Mouse (Mus musculus): Measurements from ENCODE around the gene Tbc1d22a. TPM values are rescaled to one million over a fixed set of nuclear protein-coding genes. Genes with fewer than 3 reads are reported as not detected.

Tbc1d22a gene
- polyA plus RNA-seq, 1 experiment, result not detected

DNA sequence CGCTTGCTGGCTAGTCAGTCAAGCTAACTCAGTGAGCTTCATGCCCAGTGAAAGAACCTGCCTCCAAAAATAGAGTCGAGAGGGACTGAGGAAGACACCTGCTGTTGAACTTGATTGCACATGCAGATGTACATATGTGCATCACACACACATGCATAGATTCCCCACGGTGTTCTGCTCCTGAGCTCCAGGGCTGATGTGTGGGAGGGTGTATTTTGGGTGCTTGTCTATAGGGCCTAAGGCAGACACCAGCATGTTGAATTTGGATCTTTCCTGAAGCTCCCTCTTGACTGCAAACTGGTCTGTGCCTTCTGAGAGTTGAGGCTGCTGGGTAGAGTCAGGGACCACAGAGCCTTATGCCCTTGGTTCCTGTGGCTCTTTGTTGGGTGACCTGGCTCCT lies 23.8 kb downstream of the Tbc1d22a start:
- WGBS, result 79% methylated on average over 3 of the region's 3 CpGs
- no peak for TF ChIP-seq CTCF (IDR thresholded peaks at IDR 0.05; ENCODE audit: insufficient read depth, low read depth, low read length)

GRCm38 (mm10) chr15:86239068-86239467 lies 24.8 kb downstream of the Tbc1d22a start:
- no peak for TF ChIP-seq POLR2A (IDR thresholded peaks at IDR 0.05; ENCODE audit: insufficient read depth, low read depth, low read length)
- no peak overlapping the region for H3K27ac ChIP-seq (ENCODE audit: insufficient read depth, low read depth, low read length)
- no peak overlapping the region for H3K4me3 ChIP-seq (ENCODE audit: insufficient read depth, low read depth, low read length)
- WGBS, result 94% methylated on average over 6 of the region's 6 CpGs
- peaks cover 11% of the 10 kb centered on the region for H3K4me1 ChIP-seq (ENCODE audit: control insufficient read depth, insufficient read depth, low read length)

More for the DNA sequence above, 23.8 kb downstream of the Tbc1d22a start:
- Histone ChIP-seq H3K4me3 (ENCODE audit: insufficient read depth, low read depth, low read length) (no peak overlapping the region), H3K4me1 (ENCODE audit: control insufficient read depth, insufficient read depth, low read length) (peaks cover 11% of the 10 kb centered on the region), H3K27ac (ENCODE audit: insufficient read depth, low read depth, low read length) (no peak overlapping the region)

DNA sequence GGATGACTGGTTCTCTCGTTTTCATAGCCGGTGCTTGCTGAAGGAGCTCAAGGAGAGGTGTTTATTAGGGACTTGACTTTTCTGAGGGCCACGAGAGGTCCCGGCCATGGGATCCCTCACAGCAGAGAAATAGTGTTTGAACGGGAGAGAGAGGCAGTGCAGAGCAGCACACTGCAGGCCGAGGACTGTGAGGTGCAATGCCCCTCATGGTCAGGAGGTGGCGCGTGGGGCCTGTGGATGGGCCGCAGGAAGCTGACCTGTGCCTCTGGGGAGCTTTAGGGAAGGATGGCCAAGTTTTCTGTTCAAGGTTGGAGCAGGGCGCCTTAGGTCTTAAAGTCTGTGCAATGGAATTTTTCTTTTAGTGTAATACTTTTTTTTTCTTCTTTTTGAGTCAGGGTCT lies 25.5 kb downstream of the Tbc1d22a start:
- H3K4me1 ChIP-seq (ENCODE audit: control insufficient read depth, insufficient read depth, low read length), result peaks cover 8% of the 10 kb centered on the region
- 42% methylated on average over 10 of the region's 10 CpGs for WGBS
- H3K27ac ChIP-seq (ENCODE audit: insufficient read depth, low read depth, low read length), result no peak overlapping the region
- TF ChIP-seq POLR2A (IDR thresholded peaks at IDR 0.05; ENCODE audit: insufficient read depth, low read depth, low read length) (no peak), CTCF (IDR thresholded peaks at IDR 0.05; ENCODE audit: insufficient read depth, low read depth, low read length) (peak; percentile 63)
- H3K4me3 ChIP-seq (ENCODE audit: insufficient read depth, low read depth, low read length), result no peak overlapping the region

DNA sequence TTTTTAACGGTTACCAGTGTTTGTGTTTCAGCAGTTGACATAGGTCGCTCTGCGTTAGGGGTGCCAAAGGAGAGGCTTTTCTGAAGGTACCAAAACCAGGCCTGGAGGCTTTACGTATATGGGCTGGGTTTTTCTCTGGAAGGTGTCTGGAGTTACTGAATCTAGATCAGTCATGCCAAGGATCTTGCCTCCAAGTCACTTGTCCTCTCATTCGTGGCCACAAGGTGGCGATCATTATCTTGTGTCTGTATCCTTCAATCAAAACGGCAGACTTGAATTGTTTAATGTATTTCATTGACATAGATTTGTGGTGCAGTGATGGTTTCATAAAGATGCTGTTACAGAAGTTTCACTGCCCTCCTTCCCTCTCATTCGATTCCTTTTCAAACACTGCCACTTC lies 29.4 kb downstream of the Tbc1d22a start:
- H3K4me3 ChIP-seq (ENCODE audit: insufficient read depth, low read depth, low read length), result no peak overlapping the region
- no peak for TF ChIP-seq CTCF (IDR thresholded peaks at IDR 0.05; ENCODE audit: insufficient read depth, low read depth, low read length)
- TF ChIP-seq POLR2A (IDR thresholded peaks at IDR 0.05; ENCODE audit: insufficient read depth, low read depth, low read length), result no peak
- H3K4me1 ChIP-seq (ENCODE audit: control insufficient read depth, insufficient read depth, low read length), result no peaks in the 10 kb centered on the region
- H3K27ac ChIP-seq (ENCODE audit: insufficient read depth, low read depth, low read length), result no peak overlapping the region
- WGBS, result 52% methylated on average over 8 of the region's 8 CpGs

DNA sequence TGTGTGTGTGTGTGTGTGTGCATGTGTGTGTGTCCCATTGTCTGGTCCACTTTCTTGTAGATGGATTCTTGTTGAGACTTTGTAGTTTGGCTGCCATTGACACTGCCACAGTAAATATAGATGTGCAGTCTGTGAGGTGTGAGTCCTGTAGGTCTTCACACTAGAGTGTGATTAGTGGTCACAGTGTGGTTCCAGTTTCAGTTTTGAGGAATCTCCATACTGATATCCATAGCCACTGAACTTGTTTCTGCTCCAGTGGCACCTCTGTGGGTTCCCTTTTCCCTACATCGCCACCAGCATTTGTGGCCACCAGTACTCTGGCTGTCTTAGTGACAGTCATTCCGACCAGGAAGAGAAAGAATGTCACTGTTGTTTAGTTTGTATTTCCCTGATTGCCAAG lies 30.1 kb downstream of the Tbc1d22a start:
- Histone ChIP-seq H3K4me1 (ENCODE audit: control insufficient read depth, insufficient read depth, low read length) (no peaks in the 10 kb centered on the region), H3K4me3 (ENCODE audit: insufficient read depth, low read depth, low read length) (no peak overlapping the region), H3K27ac (ENCODE audit: insufficient read depth, low read depth, low read length) (no peak overlapping the region)
- 86% methylated on average over 2 of the region's 2 CpGs for WGBS
- TF ChIP-seq CTCF (IDR thresholded peaks at IDR 0.05; ENCODE audit: insufficient read depth, low read depth, low read length) (no peak), POLR2A (IDR thresholded peaks at IDR 0.05; ENCODE audit: insufficient read depth, low read depth, low read length) (no peak)

DNA sequence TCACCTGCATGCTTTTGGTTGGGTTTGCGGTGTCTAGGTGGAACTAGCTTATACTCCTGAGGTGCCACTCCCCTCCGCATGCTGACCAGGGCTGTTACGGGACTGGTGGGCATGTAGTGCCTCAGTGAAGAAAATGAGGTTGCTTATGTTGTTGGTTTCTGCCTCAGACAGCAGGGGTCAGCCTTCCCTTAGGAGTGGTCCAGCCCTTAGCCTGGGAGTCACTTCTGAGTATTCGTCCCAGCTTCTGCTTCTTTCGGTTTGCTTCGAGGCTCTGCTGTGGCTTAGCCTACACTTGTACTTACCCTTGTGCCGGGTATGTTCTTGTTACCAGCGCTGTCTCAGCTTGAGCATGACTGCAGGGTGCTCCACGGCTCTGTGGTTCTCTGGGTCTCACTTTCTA lies 36.0 kb downstream of the Tbc1d22a start:
- Histone ChIP-seq H3K27ac (ENCODE audit: insufficient read depth, low read depth, low read length) (no peak overlapping the region), H3K4me1 (ENCODE audit: control insufficient read depth, insufficient read depth, low read length) (peaks cover 17% of the 10 kb centered on the region), H3K4me3 (ENCODE audit: insufficient read depth, low read depth, low read length) (no peak overlapping the region)
- TF ChIP-seq CTCF (IDR thresholded peaks at IDR 0.05; ENCODE audit: insufficient read depth, low read depth, low read length) (no peak), POLR2A (IDR thresholded peaks at IDR 0.05; ENCODE audit: insufficient read depth, low read depth, low read length) (no peak)
- WGBS, result 40% methylated on average over 9 of the region's 9 CpGs

- Histone ChIP-seq H3K4me1 (ENCODE audit: control insufficient read depth, insufficient read depth, low read length) (peaks cover 30% of the 10 kb centered on the region), H3K27ac (ENCODE audit: insufficient read depth, low read depth, low read length) (no peak overlapping the region), H3K4me3 (ENCODE audit: insufficient read depth, low read depth, low read length) (no peak overlapping the region)
- TF ChIP-seq CTCF (IDR thresholded peaks at IDR 0.05; ENCODE audit: insufficient read depth, low read depth, low read length) (no peak), POLR2A (IDR thresholded peaks at IDR 0.05; ENCODE audit: insufficient read depth, low read depth, low read length) (no peak)
These were observed 37.9 kb downstream of the Tbc1d22a start for GRCm38 (mm10) chr15:86252130-86252529.

DNA sequence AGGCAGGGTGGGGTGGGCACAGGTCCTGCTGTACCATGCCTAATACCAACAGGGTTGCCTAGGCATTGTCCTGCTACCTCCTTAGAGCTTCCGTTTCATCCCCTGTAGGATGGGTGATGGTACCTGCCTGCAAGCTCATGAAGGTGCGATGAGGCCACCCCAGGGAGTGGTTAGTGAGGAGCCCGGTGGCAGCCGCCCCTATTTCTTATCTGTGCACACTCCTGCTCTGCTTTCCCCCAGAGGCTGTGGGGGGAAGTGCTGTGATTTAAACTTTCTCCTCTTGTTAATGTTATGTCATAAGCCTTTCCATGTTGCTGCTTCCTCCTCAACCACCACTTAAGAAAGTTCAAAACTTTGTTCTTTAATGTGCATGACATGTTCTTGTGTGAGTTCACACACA lies 38.4 kb downstream of the Tbc1d22a start:
- TF ChIP-seq CTCF (IDR thresholded peaks at IDR 0.05; ENCODE audit: insufficient read depth, low read depth, low read length) (no peak), POLR2A (IDR thresholded peaks at IDR 0.05; ENCODE audit: insufficient read depth, low read depth, low read length) (no peak)
- Histone ChIP-seq H3K4me1 (ENCODE audit: control insufficient read depth, insufficient read depth, low read length) (peaks cover 30% of the 10 kb centered on the region), H3K27ac (ENCODE audit: insufficient read depth, low read depth, low read length) (no peak overlapping the region), H3K4me3 (ENCODE audit: insufficient read depth, low read depth, low read length) (no peak overlapping the region)
- WGBS, result 82% methylated on average over 4 of the region's 4 CpGs

DNA sequence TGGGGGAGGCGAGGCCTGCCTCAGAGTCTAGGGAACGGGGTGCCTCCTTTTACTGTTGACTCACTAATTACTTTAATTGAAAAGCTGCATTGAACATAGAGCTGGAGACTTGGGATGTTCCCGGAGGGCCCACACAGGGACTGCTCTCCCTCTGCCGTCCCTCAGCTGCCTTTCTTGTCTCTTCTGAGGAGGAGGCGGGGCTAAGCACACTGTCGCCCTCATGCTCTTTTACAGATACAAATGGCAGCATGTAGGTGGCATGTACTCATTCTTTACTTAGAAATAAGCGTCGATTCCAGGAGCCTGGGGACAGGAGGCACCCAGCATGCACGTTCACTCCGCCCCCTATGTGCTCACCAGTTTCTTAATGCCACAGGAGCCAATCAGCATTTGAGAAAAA lies 39.2 kb downstream of the Tbc1d22a start:
- peaks cover 35% of the 10 kb centered on the region for H3K4me1 ChIP-seq (ENCODE audit: control insufficient read depth, insufficient read depth, low read length)
- H3K4me3 ChIP-seq (ENCODE audit: insufficient read depth, low read depth, low read length), result no peak overlapping the region
- 30% methylated on average over 10 of the region's 10 CpGs for WGBS
- TF ChIP-seq POLR2A (IDR thresholded peaks at IDR 0.05; ENCODE audit: insufficient read depth, low read depth, low read length) (no peak), CTCF (IDR thresholded peaks at IDR 0.05; ENCODE audit: insufficient read depth, low read depth, low read length) (no peak)
- no peak overlapping the region for H3K27ac ChIP-seq (ENCODE audit: insufficient read depth, low read depth, low read length)

GRCm38 (mm10) chr15:86256201-86256600 lies 41.9 kb downstream of the Tbc1d22a start:
- WGBS, result 57% methylated on average over 5 of the region's 5 CpGs
- H3K4me3 ChIP-seq (ENCODE audit: insufficient read depth, low read depth, low read length), result no peak overlapping the region
- no peak for TF ChIP-seq CTCF (IDR thresholded peaks at IDR 0.05; ENCODE audit: insufficient read depth, low read depth, low read length)
- TF ChIP-seq POLR2A (IDR thresholded peaks at IDR 0.05; ENCODE audit: insufficient read depth, low read depth, low read length), result no peak
- peaks cover 40% of the 10 kb centered on the region for H3K4me1 ChIP-seq (ENCODE audit: control insufficient read depth, insufficient read depth, low read length)
- no peak overlapping the region for H3K27ac ChIP-seq (ENCODE audit: insufficient read depth, low read depth, low read length)

Measured in olfactory bulb, adult 2 months (tissue).